Mouse (Mus musculus) neutrophil, adult 65 days (primary cell): ENCODE results near the gene Olfr250. TPM values are rescaled to one million over a fixed set of nuclear protein-coding genes. Genes with fewer than 3 reads are reported as not detected.

Experiments
- total RNA-seq: library from RNA; stranded (reverse); gene quantifications from 2 replicates; pipeline ENCODE4 v1.2.4, GENCODE M21; 2023

Olfr250 gene
- not detected in 2 replicates for total RNA-seq

GRCm38 (mm10) chr9:38366596-38366995, at the start of gene Olfr250:
TSS of gene Olfr250 (plus strand) at chr9:38366896.

GRCm38 (mm10) chr9:38328760-38329159, 37.9 kb upstream of the Olfr250 start, which contains the start of gene Olfr25:
TSS of gene Olfr25 (plus strand) at chr9:38329060.

GRCm38 (mm10) chr9:38348111-38348510, 18.6 kb upstream of the Olfr250 start, which contains the start of gene Olfr898:
TSS of gene Olfr898 (plus strand) at chr9:38348411.

DNA sequence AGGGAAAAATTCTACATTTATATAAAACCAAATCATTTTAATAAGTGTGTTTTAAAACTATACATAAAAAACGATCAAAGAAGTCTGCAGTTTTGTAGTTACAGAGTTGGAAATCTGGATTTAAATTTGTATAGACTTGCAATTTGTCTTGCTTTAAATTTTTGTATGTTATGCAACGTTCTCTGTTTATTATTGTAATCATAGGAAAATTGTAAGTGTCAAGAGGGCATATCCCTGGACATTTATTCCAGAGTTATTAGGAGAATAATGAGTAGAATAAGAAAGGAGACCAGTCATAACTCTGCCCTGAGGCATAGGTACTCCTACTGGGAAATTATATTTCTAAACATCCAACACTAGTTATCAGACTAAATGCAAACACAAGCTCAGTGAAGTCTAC, 10.1 kb downstream of the Olfr250 start, which contains the start of gene Olfr251:
Gene Olfr251 (plus strand): TSS at position 301 of the 400 bp plus-strand sequence.

DNA sequence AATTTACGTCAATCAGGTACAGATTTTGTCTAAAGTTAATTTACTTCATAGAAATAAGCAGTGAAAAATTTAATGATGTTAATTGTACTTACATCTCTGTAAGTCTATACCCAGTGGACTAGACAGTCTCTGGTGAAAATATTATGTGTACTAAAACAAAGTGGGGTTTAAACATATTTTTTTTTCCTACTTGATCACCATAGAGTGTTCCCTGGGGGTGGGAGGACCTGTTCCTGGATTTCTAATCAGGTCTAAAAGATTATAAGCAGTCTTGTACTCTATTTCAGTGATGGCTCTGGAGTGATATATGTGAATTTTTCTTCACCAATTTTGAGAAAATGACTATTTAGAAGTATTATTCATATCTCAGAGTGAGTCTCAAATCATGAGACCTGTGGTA, 34.7 kb downstream of the Olfr250 start, which contains the start of gene Olfr147:
Gene Olfr147 (plus strand): TSS at position 301 of the 400 bp plus-strand sequence.

Other genes with a start within 250 kb of the Olfr250 start
- gene Olfr890, start 224.4 kb upstream of the Olfr250 start, total RNA-seq: not detected in 2 replicates
- not detected in 2 replicates for gene Olfr891, start 186.1 kb upstream of the Olfr250 start, total RNA-seq
- gene Olfr893, start 158.5 kb upstream of the Olfr250 start, total RNA-seq: not detected in 2 replicates
- not detected in 2 replicates for gene Olfr894, start 148.8 kb upstream of the Olfr250 start, total RNA-seq
- not detected in 2 replicates for gene Olfr143, start 114.1 kb upstream of the Olfr250 start, total RNA-seq
- gene Olfr895, start 99.0 kb upstream of the Olfr250 start, total RNA-seq: not detected in 2 replicates
- not detected in 2 replicates for gene Olfr896-ps1, start 75.8 kb upstream of the Olfr250 start, total RNA-seq
- not detected in 2 replicates for gene Olfr25, start 37.8 kb upstream of the Olfr250 start, total RNA-seq
- gene Olfr898, start 18.5 kb upstream of the Olfr250 start, total RNA-seq: not detected in 2 replicates
- gene Olfr251, start 10.2 kb downstream of the Olfr250 start, total RNA-seq: not detected in 2 replicates
- not detected in 2 replicates for gene Olfr147, start 34.8 kb downstream of the Olfr250 start, total RNA-seq
- gene Olfr901, start 62.6 kb downstream of the Olfr250 start, total RNA-seq: not detected in 2 replicates
- not detected in 2 replicates for gene Olfr902, start 80.8 kb downstream of the Olfr250 start, total RNA-seq
- not detected in 2 replicates for gene Olfr904, start 96.2 kb downstream of the Olfr250 start, total RNA-seq
- 0.14 TPM in 1 of 2 replicates, not detected in the other for gene Olfr905, start 104.2 kb downstream of the Olfr250 start, total RNA-seq
- not detected in 2 replicates for gene Olfr906, start 120.2 kb downstream of the Olfr250 start, total RNA-seq
- not detected in 2 replicates for gene Olfr907, start 128.9 kb downstream of the Olfr250 start, total RNA-seq
- gene Olfr911-ps1, start 154.7 kb downstream of the Olfr250 start, total RNA-seq: not detected in 2 replicates
- gene Olfr910, start 171.0 kb downstream of the Olfr250 start, total RNA-seq: not detected in 2 replicates
- not detected in 2 replicates for gene Olfr912, start 213.3 kb downstream of the Olfr250 start, total RNA-seq
- not detected in 2 replicates for gene Olfr913, start 225.9 kb downstream of the Olfr250 start, total RNA-seq
- not detected in 2 replicates for gene Olfr914, start 238.2 kb downstream of the Olfr250 start, total RNA-seq